Mouse (Mus musculus): ENCODE measurements around the gene Patz1. TPM values are rescaled to one million over a fixed set of nuclear protein-coding genes. Genes with fewer than 3 reads are reported as not detected.

The Patz1 gene
- 26.8 TPM for polyA plus RNA-seq (2015; fragmentation: Illumina TruSeq; extraction: RNeasy Lipid Tissue Mini Kit (QIAGEN cat#74804); ENCODE audit: low read depth, low replicate concordance)

GRCm38 (mm10) chr11:3288521-3289301, at the start of gene Patz1:
TSS of gene Patz1 (plus strand) at chr11:3288874.

GRCm38 (mm10) chr11:3266079-3266685, 22.5 kb upstream of the Patz1 start, which contains the start of gene Drg1:
TSS of gene Drg1 (minus strand) at chr11:3266415.

GRCm38 (mm10) chr11:3329891-3330451, 41.3 kb downstream of the Patz1 start, which contains the start of gene Pik3ip1:
TSS of gene Pik3ip1 (plus strand) at chr11:3330401.

Other genes with a start within 250 kb of the Patz1 start
- gene Sfi1, start 95.4 kb upstream of the Patz1 start, polyA plus RNA-seq (2015; fragmentation: Illumina TruSeq; extraction: RNeasy Lipid Tissue Mini Kit (QIAGEN cat#74804); ENCODE audit: low read depth, low replicate concordance), result 16.2 TPM
- gene Eif4enif1, start 86.5 kb upstream of the Patz1 start, polyA plus RNA-seq (2015; fragmentation: Illumina TruSeq; extraction: RNeasy Lipid Tissue Mini Kit (QIAGEN cat#74804); ENCODE audit: low read depth, low replicate concordance), result 39.0 TPM
- gene Drg1, start 22.5 kb upstream of the Patz1 start, polyA plus RNA-seq (2015; fragmentation: Illumina TruSeq; extraction: RNeasy Lipid Tissue Mini Kit (QIAGEN cat#74804); ENCODE audit: low read depth, low replicate concordance), result 149 TPM
- gene Pik3ip1, start 41.5 kb downstream of the Patz1 start, polyA plus RNA-seq (2015; fragmentation: Illumina TruSeq; extraction: RNeasy Lipid Tissue Mini Kit (QIAGEN cat#74804); ENCODE audit: low read depth, low replicate concordance), result 32.8 TPM
- gene Limk2, start 120.3 kb downstream of the Patz1 start, polyA plus RNA-seq (2015; fragmentation: Illumina TruSeq; extraction: RNeasy Lipid Tissue Mini Kit (QIAGEN cat#74804); ENCODE audit: low read depth, low replicate concordance), result 105 TPM
- gene Rnf185, start 163.5 kb downstream of the Patz1 start, polyA plus RNA-seq (2015; fragmentation: Illumina TruSeq; extraction: RNeasy Lipid Tissue Mini Kit (QIAGEN cat#74804); ENCODE audit: low read depth, low replicate concordance), result 29.3 TPM
- gene Pla2g3, start 199.4 kb downstream of the Patz1 start, polyA plus RNA-seq (2015; fragmentation: Illumina TruSeq; extraction: RNeasy Lipid Tissue Mini Kit (QIAGEN cat#74804); ENCODE audit: low read depth, low replicate concordance), result 2.9 TPM
- gene Inpp5j, start 215.9 kb downstream of the Patz1 start, polyA plus RNA-seq (2015; fragmentation: Illumina TruSeq; extraction: RNeasy Lipid Tissue Mini Kit (QIAGEN cat#74804); ENCODE audit: low read depth, low replicate concordance), result 39.3 TPM
- gene Selenom, start 225.8 kb downstream of the Patz1 start, polyA plus RNA-seq (2015; fragmentation: Illumina TruSeq; extraction: RNeasy Lipid Tissue Mini Kit (QIAGEN cat#74804); ENCODE audit: low read depth, low replicate concordance), result 285 TPM